Mouse (Mus musculus): ENCODE measurements around the gene Med9.

The Med9 gene

GRCm38 (mm10) chr11:59947752-59948400 is at the start of gene Med9:
TSS of gene Med9 (plus strand) at chr11:59948206.
- DNase-seq (ENCODE audit: low spot score), result peak; percentile 96

- no peak for DNase-seq (ENCODE audit: low spot score)
Measured at GRCm38 (mm10) chr11:59899711-59900685, 48.0 kb upstream of the Med9 start.

GRCm38 (mm10) chr11:59900995-59901394 is 47.0 kb upstream of the Med9 start:
- no peak for DNase-seq (ENCODE audit: low spot score)

- no peak for DNase-seq (ENCODE audit: low spot score)
Measured at GRCm38 (mm10) chr11:59902045-59902726, 45.8 kb upstream of the Med9 start.

- no peak for DNase-seq (ENCODE audit: low spot score)
Measured at GRCm38 (mm10) chr11:59906521-59907123, 41.4 kb upstream of the Med9 start.

GRCm38 (mm10) chr11:59908446-59908845 is 39.6 kb upstream of the Med9 start:
- DNase-seq (ENCODE audit: low spot score), result no peak

GRCm38 (mm10) chr11:59910586-59910985 is 37.4 kb upstream of the Med9 start:
- no peak for DNase-seq (ENCODE audit: low spot score)

- DNase-seq (ENCODE audit: low spot score), result no peak
Measured at GRCm38 (mm10) chr11:59911523-59911922, 36.5 kb upstream of the Med9 start.

GRCm38 (mm10) chr11:59913702-59914101 is 34.3 kb upstream of the Med9 start:
- DNase-seq (ENCODE audit: low spot score), result no peak

- no peak for DNase-seq (ENCODE audit: low spot score)
Measured at GRCm38 (mm10) chr11:59918014-59918413, 30.0 kb upstream of the Med9 start.

- no peak for DNase-seq (ENCODE audit: low spot score)
Measured at GRCm38 (mm10) chr11:59919401-59919800, 28.6 kb upstream of the Med9 start.

GRCm38 (mm10) chr11:59920331-59920730 is 27.7 kb upstream of the Med9 start:
- DNase-seq (ENCODE audit: low spot score), result no peak

- DNase-seq (ENCODE audit: low spot score), result no peak
Measured at GRCm38 (mm10) chr11:59921265-59921664, 26.7 kb upstream of the Med9 start.

GRCm38 (mm10) chr11:59930031-59930430 is 18.0 kb upstream of the Med9 start:
- no peak for DNase-seq (ENCODE audit: low spot score)

- no peak for DNase-seq (ENCODE audit: low spot score)
Measured at GRCm38 (mm10) chr11:59932560-59933337, 15.3 kb upstream of the Med9 start.

GRCm38 (mm10) chr11:59933943-59934342 is 14.1 kb upstream of the Med9 start:
- DNase-seq (ENCODE audit: low spot score), result no peak

GRCm38 (mm10) chr11:59937023-59937422 is 11.0 kb upstream of the Med9 start:
- DNase-seq (ENCODE audit: low spot score), result no peak

- no peak for DNase-seq (ENCODE audit: low spot score)
Measured at GRCm38 (mm10) chr11:59937615-59938014, 10.4 kb upstream of the Med9 start.

GRCm38 (mm10) chr11:59939821-59940220 is 8.2 kb upstream of the Med9 start:
- DNase-seq (ENCODE audit: low spot score), result no peak

- DNase-seq (ENCODE audit: low spot score), result no peak
Measured at GRCm38 (mm10) chr11:59940645-59941044, 7.4 kb upstream of the Med9 start.

- no peak for DNase-seq (ENCODE audit: low spot score)
Measured at GRCm38 (mm10) chr11:59941391-59941790, 6.6 kb upstream of the Med9 start.
